Mouse (Mus musculus) erythroblast, embryonic 14.5 days (primary cell): ENCODE data around the gene Ap4b1.

Source experiments
- GATA1 ChIP-seq: IDR thresholded peaks from 2 replicates; pipeline ENCODE4 v1.6.1; 2012; ENCODE audit warnings: low read length, inconsistent platforms, mixed read lengths
- TAL1 ChIP-seq: IDR thresholded peaks from 3 replicates; pipeline ENCODE4 v1.6.1; 2012; ENCODE audit warnings: low read length, inconsistent platforms, mixed read lengths

- TF ChIP-seq GATA1, result no peak
- TF ChIP-seq TAL1, result no peak
Observed at GRCm38 (mm10) chr3:103801631-103802531, 7.4 kb upstream of the Ap4b1 start.
